Mouse (Mus musculus) cerebellum, adult 2 months (tissue): ENCODE data around the gene Nbea.

Experiments used
- CTCF ChIP-seq: fragments of 200-500 bp; IDR thresholded peaks from 2 replicates; pipeline ENCODE4 v1.5.1; 2011; ENCODE audit warnings: low read depth, mild to moderate bottlenecking, control low read depth, low read length, moderate library complexity, borderline replicate concordance; ENCODE audit not compliant: insufficient read depth
- POLR2A ChIP-seq: fragments of 200-500 bp; IDR thresholded peaks from 2 replicates; pipeline ENCODE4 v1.6.1; 2011; ENCODE audit warnings: low read length, control low read depth, borderline replicate concordance; ENCODE audit not compliant: insufficient read depth

- TF ChIP-seq CTCF (no peak), POLR2A (no peak)
Observed at GRCm38 (mm10) chr3:55818082-55818481, 365.4 kb downstream of the Nbea start.
